Mouse (Mus musculus): Measurements from ENCODE around the gene Avpr1b.
A peak's percentile ranks its signal among the peaks of the same experiment; 100 is the strongest.
"Not testable (repeated sequence)": the region's sequence is repeated elsewhere in the genome, so short reads cannot be mapped to it uniquely, and the experiment has no call there.

Gene Avpr1b

DNA sequence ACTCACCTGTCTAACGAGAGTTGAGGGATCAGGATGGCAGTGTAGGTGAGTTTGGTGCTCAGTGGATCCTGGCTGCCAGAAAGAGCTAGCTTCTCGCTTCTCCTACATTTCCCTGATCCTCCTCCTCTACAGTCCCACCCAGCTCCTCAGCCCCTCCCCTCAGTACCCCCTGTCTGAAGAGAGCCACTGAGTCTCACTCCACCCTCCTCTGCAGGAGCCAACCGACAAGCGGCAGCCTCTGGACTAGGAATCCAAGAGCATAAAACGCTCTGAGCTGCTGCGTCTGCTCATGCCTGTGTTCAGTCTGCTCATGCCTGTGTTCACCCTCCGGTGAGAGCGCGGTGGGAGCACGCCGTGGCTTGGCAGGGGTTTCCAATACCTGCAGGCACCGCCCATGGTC is at the start of gene Avpr1b:
Avpr1b (plus strand) TSS at position 335 of the 400 bp plus-strand sequence.
- DNase-seq (ENCODE audit: low read depth) = no peak

DNA sequence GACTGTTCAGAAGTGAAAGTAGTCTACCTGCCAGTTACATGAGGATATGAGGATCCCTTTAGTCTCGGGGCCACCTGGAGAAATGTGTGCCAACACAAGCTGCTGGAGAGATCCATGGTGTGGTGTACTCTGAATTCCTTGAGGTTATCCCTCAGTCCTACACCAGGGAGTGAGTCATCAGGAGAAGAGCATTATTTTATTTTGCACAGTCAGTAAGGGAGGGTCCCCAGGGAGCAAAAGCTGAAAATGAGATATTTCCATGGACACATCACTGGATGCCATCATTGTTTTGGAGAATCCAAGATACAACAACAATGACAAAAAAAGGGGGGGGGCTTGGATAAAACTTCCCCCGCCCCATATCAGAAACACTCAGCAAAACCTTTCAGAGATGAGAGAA is 47.1 kb upstream of the Avpr1b start:
- peak; percentile 77 for DNase-seq (ENCODE audit: low read depth)

DNA sequence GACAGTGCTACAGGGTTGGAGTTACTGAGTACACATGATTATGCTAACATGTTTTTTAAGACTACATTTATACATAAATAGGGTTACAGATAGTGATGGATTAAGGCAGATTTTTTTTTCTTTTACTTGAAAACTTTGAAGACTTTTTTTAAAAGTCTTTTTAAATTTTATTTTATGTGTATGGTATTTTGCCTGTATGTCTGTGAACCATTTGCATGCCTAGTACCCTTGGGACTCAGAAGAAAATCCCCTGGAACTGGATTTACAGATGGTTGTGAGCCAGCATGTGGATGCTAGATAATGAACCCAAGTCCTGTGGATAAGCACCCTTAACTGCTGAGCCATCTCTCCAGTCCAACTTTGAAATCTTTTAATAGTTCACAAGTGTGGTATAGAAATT is 45.6 kb upstream of the Avpr1b start:
- no peak for DNase-seq (ENCODE audit: low read depth)

DNA sequence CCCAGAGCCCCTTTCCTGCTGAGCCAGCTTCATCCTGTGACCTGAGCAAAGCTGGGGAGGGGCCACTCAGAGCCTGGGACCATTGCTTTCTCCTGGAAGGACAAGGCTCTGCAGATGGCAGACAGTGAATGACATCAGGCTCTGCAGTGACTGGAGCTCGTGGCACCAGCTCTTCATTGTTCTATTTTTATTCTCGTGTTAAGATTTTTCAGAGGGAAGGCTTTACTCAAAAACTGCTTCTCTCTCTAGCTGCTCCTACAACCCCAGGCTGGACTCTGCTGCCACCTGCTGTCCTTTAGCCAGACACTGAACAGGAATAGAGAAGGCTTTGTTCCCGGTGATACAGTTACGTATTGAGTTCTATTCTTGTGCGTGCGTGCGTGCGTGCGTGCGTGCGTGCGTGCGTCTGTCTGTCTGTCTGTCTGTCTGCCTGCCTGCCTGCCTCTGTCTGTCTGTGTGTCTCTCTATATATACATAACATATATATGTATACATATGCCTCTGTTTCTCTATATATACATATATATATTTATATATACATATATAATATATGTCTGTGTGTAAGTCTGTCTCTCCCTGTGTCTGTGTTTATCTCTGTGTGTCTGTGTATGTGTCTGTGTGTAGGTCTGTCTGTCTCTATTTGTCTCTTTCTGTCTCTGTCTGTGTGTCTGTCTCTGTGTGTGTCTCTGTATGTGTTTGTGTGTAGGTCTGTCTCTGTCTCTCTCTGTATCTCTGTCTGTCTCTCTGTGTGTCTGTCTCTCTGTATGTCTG is 43.8 kb upstream of the Avpr1b start:
- DNase-seq (ENCODE audit: low read depth) = peak; percentile 95

DNA sequence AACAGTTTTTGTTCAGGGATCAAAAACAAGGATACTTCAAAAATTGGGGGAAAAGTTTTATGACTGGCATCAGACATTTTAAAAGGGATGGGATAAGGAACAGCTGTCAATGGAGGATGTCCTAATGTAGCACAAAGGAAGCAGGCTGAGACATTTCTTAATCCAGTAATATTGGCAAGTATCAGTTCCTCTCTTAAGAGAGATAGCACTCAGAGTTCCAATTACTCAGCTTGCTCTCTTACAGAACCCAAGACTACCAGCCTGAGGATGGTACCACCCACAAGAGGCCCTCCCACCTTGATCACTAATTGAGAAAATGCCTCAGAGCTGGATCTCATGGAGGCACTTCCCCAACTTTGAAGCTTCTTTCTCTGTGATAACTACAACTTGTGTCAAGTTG is 38.5 kb upstream of the Avpr1b start:
- DNase-seq (ENCODE audit: low read depth) = no peak

DNA sequence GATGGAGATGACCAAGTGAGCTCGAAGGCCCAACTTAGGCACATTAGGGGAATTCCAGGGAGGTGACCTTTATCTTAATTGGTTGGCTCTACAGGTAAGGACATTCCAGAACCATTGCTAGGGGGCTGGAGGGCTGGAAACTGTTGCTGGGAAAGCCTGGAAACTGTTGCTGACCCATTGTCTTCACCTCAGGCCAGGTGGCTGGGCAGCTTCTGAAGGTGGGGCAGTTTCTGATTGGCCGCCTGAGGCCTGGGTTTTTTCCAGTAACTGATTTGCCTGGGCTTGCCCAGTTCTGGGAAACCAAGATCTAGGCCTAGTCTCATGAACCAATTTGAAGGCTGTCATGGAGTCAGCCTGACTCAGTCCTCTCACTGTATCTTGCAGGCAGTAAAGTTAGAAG is 37.0 kb upstream of the Avpr1b start:
- DNase-seq (ENCODE audit: low read depth) = no peak

DNA sequence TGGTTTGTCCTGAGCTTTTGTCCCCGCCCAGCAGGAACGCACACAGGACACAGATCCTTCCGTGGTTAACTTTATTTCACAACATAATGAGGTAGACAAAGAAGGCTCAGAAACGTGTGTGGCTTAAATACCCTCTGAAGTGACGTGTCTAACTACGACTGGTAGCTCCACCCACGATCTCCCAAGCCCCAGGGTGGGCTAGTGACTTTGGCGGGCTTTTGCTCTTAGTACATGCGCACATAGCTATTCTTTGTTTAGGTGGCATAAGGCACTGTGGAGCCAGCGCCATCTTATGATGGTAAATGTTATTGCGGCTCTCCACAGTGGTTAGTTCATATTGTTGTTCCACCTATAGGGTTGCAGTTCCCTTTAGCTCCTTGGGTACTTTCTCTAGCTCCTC is 33.0 kb upstream of the Avpr1b start:
- not testable (repeated sequence) for DNase-seq (ENCODE audit: low read depth)

DNA sequence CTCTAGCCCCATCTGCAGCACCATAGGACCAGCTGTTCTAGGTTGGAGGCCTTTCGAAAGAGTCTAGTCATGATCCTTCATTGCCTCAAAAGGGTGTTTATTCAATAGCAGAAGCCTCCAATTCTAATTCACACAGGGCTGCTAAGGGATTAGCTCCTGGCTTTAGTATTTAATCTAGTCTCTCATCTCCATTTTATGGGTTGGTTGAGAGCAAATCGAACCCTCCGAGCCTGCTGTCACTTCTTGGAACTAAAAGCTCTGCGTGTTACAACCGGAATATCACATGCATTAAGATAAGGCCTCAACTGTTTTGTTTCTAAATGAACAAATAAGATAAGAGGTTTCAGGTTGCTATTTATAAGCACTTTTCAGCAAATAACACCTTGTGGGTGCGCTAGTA is 29.3 kb upstream of the Avpr1b start:
- no peak for DNase-seq (ENCODE audit: low read depth)

DNA sequence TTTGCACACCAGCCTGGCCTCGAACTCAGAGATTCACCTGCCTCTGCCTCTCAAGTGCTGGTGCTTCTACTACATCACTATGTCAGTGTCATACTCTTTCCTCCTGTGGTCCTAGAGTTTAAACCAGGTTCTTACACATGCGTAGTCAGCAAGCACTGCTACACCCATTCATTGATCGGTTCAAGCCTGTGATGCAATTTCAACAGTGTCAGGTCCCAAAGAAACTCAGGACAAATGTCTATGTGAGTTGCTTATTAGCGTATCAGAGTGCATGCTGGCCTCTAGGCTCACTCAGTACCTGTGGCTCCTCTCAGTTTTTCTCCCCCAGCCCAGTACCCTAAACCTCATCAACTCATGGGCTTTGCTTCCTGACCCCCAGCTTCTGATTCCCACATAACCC is 28.6 kb upstream of the Avpr1b start:
- DNase-seq (ENCODE audit: low read depth) = no peak

DNA sequence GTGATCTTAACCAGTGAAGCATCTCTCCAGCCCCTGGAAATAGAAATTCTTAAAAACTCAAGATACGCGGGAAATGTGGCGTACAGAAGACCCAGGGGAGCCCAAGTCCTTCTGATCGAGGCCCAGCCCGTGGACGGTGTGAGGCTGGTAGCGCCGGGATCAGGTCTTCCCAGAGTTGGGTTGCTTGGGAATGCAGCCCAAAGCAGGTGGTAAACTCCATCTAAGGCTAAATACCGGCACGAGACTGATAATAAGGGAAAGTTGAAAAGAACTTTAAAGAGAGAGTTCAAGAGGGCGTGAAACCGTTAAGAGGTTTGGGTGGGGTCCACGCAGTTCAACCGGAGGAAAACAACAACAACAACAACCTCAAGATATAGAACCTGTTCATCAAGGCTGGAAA is 25.3 kb upstream of the Avpr1b start:
- DNase-seq (ENCODE audit: low read depth) = peak; percentile 58

DNA sequence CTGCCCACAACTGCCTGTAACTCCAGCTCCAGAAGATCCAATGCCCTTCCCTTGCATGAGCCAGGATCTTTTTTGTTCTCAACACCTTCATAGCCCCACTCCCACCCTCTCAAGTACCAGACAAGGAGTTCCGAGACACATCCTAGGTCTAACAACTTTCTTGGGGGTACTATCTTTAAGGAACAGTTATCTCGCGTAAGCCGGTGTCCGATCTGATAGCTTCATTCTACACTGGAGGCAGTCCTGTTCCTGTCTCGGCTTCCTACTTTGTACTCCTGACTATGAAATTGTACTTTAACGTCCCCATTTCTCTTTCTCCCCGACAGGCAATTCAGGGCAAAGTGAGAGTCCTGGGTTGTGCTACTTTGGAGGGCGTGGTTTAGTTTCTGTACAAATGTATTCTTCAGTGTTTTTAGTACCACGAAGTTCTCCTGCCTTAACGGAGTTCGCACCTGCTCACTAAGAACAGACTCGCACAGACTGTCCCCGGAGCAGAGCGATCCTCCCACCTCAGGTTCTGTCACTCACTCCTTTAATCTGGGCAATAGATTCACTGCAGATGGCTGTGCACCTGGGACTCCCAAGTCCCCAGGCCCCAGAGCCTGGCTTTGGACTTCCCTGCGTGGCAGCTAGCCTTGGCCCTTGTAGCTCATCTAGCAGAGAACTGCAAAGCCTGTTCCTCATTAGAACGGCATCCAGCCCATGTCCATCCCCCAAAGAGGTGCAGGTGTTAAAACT is 19.9 kb upstream of the Avpr1b start:
- no peak for DNase-seq (ENCODE audit: low read depth)

DNA sequence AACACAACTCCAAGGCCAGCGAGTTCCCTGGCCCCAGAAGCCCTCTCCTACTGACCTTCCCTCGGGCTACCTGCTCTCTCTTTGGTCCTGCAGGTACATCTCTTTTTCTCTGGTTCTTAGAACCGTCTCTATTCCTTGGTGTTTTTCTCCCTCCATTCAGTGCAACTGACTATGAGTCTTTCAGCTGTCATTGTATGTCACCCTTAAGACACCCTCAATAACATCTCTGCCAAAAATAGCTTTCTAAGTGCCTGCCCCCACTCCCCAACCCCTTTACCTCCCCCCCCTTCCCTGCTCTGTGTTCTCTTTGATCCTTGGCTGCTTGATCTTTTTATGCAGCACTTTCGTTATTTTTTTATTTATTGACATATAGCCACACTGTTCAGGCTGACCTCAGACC is 18.6 kb upstream of the Avpr1b start:
- DNase-seq (ENCODE audit: low read depth) = no peak

DNA sequence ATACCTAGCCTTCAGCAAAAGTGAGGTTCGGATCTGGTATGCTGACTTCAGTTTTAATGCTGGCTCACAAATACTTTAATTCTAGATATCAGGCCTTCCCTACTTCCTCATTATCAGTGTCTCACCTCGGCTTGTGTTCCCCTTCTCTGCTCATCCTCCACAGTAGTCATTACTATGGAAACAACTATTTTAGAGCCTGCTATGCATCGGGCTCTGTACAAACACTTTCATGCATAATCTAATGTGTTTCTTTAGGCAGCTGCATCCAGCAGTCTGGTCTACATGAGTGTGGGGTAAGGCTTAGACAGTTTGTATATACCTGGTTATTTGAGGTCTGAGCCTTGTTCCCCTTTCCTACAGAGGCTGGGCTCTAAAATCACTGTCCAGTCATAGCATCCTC is 15.4 kb upstream of the Avpr1b start:
- DNase-seq (ENCODE audit: low read depth) = no peak

DNA sequence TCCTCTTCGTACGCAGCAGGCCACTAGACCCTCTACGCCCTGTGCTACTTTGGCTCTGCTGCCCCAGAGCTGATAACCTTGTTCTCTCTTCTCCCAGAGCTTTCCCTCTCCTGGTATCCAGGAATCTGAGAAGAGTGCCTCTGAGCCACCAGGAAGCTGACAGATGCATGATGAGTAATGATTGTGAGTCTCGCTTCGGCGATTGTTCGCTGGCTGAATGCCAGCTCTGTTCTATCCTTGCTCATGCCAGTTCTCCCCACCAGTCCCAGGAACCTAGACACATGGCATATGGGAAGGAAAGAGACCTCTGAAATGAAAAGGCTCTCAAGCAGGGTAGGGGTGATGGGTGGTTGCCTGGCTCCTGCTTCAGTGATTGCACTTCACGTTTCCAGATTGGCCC is 12.2 kb upstream of the Avpr1b start:
- DNase-seq (ENCODE audit: low read depth) = peak; percentile 77

DNA sequence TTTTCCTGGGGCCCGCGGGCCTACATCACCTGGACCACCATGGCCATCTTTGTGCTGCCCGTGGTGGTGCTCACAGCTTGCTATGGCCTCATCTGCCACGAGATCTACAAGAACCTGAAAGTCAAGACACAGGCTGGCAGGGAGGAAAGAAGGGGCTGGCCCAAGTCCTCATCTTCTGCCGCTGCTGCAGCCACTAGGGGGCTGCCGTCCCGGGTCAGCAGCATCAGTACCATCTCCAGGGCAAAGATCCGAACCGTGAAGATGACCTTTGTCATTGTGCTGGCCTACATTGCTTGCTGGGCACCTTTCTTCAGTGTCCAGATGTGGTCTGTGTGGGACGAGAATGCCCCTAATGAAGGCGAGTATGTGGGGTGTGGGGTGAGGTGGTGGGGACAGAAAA is 1.3 kb downstream of the Avpr1b start:
- DNase-seq (ENCODE audit: low read depth) = no peak

DNA sequence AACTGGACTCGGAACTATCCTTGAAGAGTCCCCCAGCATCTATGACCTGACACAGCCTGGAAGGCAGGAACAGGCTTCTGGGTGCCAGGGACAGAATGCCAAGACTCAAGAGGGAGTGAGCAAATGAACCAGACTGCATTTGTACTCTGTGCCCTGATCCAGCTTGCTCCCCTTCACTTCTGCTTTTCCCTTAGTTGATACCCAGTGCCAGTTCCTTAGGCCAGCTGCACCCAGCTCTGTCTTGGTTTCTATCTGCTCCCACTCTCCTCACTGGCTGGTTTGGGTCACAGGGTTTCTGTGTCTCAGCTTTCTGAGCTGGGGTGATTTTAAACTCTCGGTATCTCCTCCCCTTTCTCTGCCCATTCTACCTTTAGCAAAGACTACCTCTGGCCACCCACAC is 7.7 kb downstream of the Avpr1b start:
- no peak for DNase-seq (ENCODE audit: low read depth)

DNA sequence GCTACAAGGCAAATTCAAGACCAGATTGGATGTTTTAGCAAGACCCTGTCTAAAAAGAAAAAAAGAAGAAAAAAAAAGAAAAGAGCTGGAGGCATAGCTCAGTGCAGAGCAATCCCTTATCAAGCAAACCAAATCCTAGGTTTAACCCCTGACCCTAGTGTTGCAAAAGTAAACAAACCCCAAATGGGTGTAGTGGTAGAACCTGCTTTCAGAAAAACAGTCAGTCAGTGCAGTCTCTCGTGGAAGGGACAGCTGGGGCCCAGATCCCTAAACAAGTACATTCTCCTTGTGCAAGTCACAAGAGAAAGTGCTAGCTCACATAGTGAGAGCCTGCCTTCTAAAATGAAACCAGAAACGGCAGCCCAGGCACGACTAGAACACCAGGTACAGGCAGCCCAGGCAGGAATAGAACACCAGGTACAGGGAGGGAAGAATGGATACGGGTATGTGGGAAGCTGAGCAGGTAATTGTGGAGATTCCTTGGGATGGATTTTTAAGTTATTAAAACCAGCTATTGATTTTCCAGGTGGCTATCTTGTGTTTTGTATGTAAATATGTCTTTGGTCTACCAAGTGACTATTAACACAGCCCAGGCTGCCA is 13.6 kb downstream of the Avpr1b start:
- peak; percentile 9 for DNase-seq (ENCODE audit: low read depth)

DNA sequence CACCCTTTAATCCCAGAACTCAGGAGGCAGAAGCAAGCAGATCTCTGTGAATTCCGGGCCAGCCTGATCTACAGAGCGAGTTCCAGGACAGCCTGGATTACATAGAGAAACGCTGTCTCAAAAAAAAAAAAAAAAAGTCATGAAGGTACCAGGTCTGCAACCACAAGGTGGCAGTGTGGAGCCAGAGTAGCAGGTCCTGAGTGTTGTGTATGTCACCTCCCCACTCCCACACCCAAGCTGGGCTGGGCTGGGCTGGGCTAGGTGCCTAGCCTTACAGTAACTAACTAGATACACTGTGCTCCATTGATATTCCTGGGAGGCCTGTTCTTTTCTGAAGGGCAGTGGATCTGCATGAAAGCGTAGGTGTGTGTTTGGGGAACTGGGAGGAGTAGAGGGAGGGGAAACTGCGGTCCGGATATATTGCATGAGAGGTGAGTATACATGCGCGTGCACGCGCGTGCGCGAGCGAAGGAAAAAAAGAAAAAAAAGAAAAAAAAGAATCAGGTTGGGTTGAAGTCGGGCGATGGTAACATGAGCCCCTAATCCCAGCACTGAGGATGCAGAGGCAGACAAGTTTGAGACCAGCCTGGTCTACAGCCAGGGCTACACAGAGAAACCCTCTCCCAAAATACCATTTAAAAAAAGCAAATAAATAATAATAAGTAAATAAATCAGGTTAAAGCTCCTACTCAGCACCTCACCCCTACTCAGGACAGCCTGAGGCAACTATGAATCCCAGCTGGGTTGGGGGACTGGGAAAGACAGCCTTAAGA is 14.5 kb downstream of the Avpr1b start:
- DNase-seq (ENCODE audit: low read depth) = peak; percentile 90

DNA sequence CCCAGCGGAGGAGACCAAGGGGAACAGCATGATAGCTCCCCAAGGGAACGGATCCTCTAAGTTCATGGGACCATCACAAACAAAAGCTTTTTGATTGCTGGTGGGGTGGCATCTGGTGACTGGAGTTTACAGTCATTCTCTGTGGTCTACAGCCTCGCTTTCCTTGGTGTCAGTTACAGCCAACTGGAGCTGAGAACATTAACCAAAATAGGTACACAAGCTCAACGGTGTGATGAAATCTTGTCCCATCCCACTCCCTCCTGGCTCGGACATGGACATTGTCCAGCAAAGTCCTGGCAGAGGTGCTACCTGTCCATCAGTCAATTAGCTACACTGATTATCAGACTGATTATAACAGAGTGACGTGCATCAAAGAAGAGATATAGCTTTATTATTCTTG is 15.6 kb downstream of the Avpr1b start:
- DNase-seq (ENCODE audit: low read depth) = no peak

DNA sequence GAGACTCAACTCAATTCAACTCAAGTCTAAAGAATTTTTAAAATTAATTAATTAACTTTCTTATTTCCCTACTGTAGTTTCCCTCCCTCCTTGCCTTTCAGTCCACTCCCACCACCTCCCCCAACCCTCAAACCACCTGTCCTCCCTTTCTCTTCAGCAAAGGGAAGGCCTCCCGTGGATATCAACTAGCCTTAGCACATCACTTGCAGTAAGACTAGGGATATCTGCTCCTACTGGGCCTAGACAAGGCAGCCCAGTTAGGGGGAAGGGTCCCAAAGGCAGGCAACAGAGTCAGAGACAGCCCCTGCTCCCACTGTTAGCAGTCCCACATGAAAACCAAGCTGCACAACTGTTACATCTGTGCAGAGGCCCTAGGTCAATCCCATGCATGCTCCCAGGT is 17.1 kb downstream of the Avpr1b start:
- DNase-seq (ENCODE audit: low read depth) = no peak

DNA sequence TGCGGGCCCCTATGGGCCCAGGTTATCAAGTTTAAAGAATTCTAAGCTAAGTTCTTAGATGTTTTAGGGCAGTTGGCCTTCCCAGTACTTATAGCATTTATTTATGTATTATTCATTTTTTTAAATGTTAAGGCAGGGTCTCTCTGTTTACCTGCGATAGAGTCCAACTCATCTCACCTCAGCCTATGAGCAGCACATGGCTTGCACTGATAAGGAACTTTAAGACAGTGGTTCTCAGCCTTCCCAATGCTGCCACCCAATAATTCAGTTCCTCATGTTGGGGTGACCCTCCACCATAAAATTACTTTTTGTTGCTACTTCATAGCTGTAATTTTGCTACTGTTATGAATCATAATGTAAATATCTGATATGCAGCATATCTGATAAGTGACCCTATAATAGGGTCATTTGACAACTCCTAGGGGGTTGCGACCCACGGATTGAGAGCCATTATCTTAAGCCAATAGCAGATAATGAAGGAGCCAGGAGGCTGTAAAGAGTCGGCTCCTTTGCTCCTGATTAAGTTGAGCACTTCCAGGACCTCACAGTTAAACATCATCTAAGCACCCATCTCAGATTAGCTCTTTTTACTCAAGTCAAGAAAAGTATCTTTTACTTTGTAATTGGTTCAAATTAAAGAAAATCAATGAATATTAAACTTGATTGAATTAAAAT is 17.6 kb downstream of the Avpr1b start:
- no peak for DNase-seq (ENCODE audit: low read depth)

DNA sequence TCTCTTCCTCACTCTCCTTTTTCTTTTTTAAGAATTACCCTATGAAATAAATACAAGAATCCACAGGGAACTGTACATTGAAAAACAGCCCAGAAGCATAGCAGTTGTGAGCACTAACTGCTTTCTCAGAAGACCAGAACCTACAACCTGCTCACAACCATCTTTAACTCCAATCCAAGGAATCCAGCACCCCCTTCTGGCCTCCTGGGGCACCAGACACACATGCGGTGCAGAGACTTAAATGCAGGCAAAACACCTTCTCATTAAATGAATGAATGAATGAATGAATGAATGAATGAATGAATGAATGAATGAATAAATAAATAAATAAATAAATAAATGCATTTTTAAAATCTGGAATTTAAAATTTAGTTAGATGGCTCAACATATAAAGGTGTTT is 19.5 kb downstream of the Avpr1b start:
- peak; percentile 14 for DNase-seq (ENCODE audit: low read depth)
